Mouse (Mus musculus) midbrain, embryonic 15.5 days (tissue): Measurements from ENCODE around the gene Krt32. TPM values are rescaled to one million over a fixed set of nuclear protein-coding genes. Genes with fewer than 3 reads are reported as not detected.

ENCODE experiments used
- ATAC-seq: fragments of 200-750 bp; cut with Nextera tagmentation; replicated peaks from 2 replicates; pipeline ENCODE4 v1.8.0; 2017; ENCODE audit warnings: moderate TSS enrichment
- H3K27ac ChIP-seq: fragments of 300-500 bp; sonication (generic); 2 replicates; pipeline ENCODE4 v1.5.1; 2015; ENCODE audit warnings: mild to moderate bottlenecking, inconsistent platforms
- H3K27me3 ChIP-seq: fragments of 300-500 bp; sonication (generic); replicated peaks from 2 replicates; pipeline ENCODE4 v1.6.1; 2015; ENCODE audit warnings: inconsistent platforms
- H3K36me3 ChIP-seq: fragments of 300-500 bp; sonication (generic); replicated peaks from 2 replicates; pipeline ENCODE4 v1.6.1; 2015; ENCODE audit warnings: inconsistent platforms
- H3K4me1 ChIP-seq: fragments of 300-500 bp; sonication (generic); 2 replicates; pipeline ENCODE4 v1.6.1; 2015; ENCODE audit warnings: inconsistent platforms
- H3K4me2 ChIP-seq: fragments of 300-500 bp; sonication (generic); 2 replicates; pipeline ENCODE4 v1.6.1; 2015; ENCODE audit warnings: inconsistent platforms, mild to moderate bottlenecking, moderate library complexity
- H3K4me3 ChIP-seq: fragments of 300-500 bp; sonication (generic); 2 replicates; pipeline ENCODE4 v1.5.1; 2015; ENCODE audit warnings: mild to moderate bottlenecking, inconsistent platforms
- H3K9ac ChIP-seq: fragments of 300-500 bp; sonication (generic); 2 replicates; pipeline ENCODE4 v1.6.1; 2015; ENCODE audit warnings: mild to moderate bottlenecking, inconsistent platforms
- H3K9me3 ChIP-seq: fragments of 300-500 bp; sonication (generic); 2 replicates; pipeline ENCODE4 v1.6.1; 2016; ENCODE audit warnings: inconsistent platforms
- WGBS: fragments of 180-500 bp; shearing (Covaris S2); methylation state at CpG from one replicate; pipeline ENCODE4 v1.1.7; 2015; ENCODE audit warnings: mixed read lengths; 5-methylcytosine and 5-hydroxymethylcytosine counted together
- polyA plus RNA-seq: library from polyadenylated mRNA; unstranded; fragments of >200 nt; fragmentation: Nextera tagmentation; extraction: Ambion mirVana; gene quantifications from 2 replicates; pipeline ENCODE4 v1.2.1, GENCODE M21; 2015

The Krt32 gene
- polyA plus RNA-seq, 1 experiment from 2014 or later: not detected

- H3K4me3 ChIP-seq: no peak within 1 kb of the TSS
- no peaks in the 10 kb centered on the region for H3K9me3 ChIP-seq
- no peaks in the 10 kb centered on the region for H3K27me3 ChIP-seq
- H3K27ac ChIP-seq: no peak within 1 kb of the TSS
- H3K4me2 ChIP-seq: no peak within 1 kb of the TSS
- H3K4me1 ChIP-seq: no peaks in the 10 kb centered on the region
- ATAC-seq: no peak
- no peak within 1 kb of the TSS for H3K9ac ChIP-seq
- H3K36me3 ChIP-seq: no peaks in the 10 kb centered on the region
- 83% methylated on average over 6 of the region's 6 CpGs for WGBS
These were observed 46.6 kb downstream of the Krt32 start, which contains the start of gene Krt34 for GRCm38 (mm10) chr11:100041454-100041853. Gene Krt34 (minus strand): TSS chr11:100041554.

Other genes starting within 250 kb of the Krt32 start
- gene Krtap4-16, start 236.6 kb downstream of the Krt32 start, polyA plus RNA-seq: not detected in 2 replicates
- not detected in 2 replicates for gene Gm11568, start 230.3 kb downstream of the Krt32 start, polyA plus RNA-seq
- gene Gm11559, start 223.8 kb downstream of the Krt32 start, polyA plus RNA-seq: not detected in 2 replicates
- gene Krtap9-1, start 214.8 kb downstream of the Krt32 start, polyA plus RNA-seq: not detected in 2 replicates
- not detected in 2 replicates for gene Gm11567, start 209.0 kb downstream of the Krt32 start, polyA plus RNA-seq
- not detected in 2 replicates for gene Krtap31-1, start 180.3 kb downstream of the Krt32 start, polyA plus RNA-seq
- gene Gm11565, start 173.5 kb downstream of the Krt32 start, polyA plus RNA-seq: not detected in 2 replicates
- not detected in 2 replicates for gene Krtap31-2, start 151.9 kb downstream of the Krt32 start, polyA plus RNA-seq
- gene Krtap9-5, start 139.8 kb downstream of the Krt32 start, polyA plus RNA-seq: not detected in 2 replicates
- gene Krtap29-1, start 109.2 kb downstream of the Krt32 start, polyA plus RNA-seq: not detected in 2 replicates
- not detected in 2 replicates for gene Krtap16-1, start 101.6 kb downstream of the Krt32 start, polyA plus RNA-seq
- gene Krtap17-1, start 94.2 kb downstream of the Krt32 start, polyA plus RNA-seq: 1.1 and 1.3 TPM in 2 replicates
- gene Krt33a, start 72.0 kb downstream of the Krt32 start, polyA plus RNA-seq: not detected in 2 replicates
- gene Krt33b, start 58.4 kb downstream of the Krt32 start, polyA plus RNA-seq: not detected in 2 replicates
- not detected in 2 replicates for gene Krt34, start 46.7 kb downstream of the Krt32 start, polyA plus RNA-seq
- not detected in 2 replicates for gene Krt31, start 37.7 kb downstream of the Krt32 start, polyA plus RNA-seq
- gene Krt35, start 8.0 kb upstream of the Krt32 start, polyA plus RNA-seq: not detected in 2 replicates
- gene Krt36, start 17.4 kb upstream of the Krt32 start, polyA plus RNA-seq: not detected in 2 replicates
- 0.26 TPM in 1 of 2 replicates, not detected in the other for gene Krt13, start 33.3 kb upstream of the Krt32 start, polyA plus RNA-seq
- gene Krt15, start 47.7 kb upstream of the Krt32 start, polyA plus RNA-seq: 0.42 and 4.2 TPM in 2 replicates
- 2.1 and 2.6 TPM in 2 replicates for gene Krt19, start 60.4 kb upstream of the Krt32 start, polyA plus RNA-seq
- gene Krt9, start 105.0 kb upstream of the Krt32 start, polyA plus RNA-seq: not detected in 2 replicates
- gene Krt14, start 119.3 kb upstream of the Krt32 start, polyA plus RNA-seq: 0.26 and 6.1 TPM in 2 replicates
- gene Krt16, start 160.7 kb upstream of the Krt32 start, polyA plus RNA-seq: not detected in 2 replicates
- 1.1 TPM in 1 of 2 replicates, not detected in the other for gene Krt17, start 172.8 kb upstream of the Krt32 start, polyA plus RNA-seq
- gene Krt42, start 181.6 kb upstream of the Krt32 start, polyA plus RNA-seq: not detected in 2 replicates
- gene Eif1, start 231.7 kb upstream of the Krt32 start, polyA plus RNA-seq: 1,086 and 1,110 TPM in 2 replicates
- gene Gast, start 246.2 kb upstream of the Krt32 start, polyA plus RNA-seq: 2.0 and 2.3 TPM in 2 replicates